Mouse (Mus musculus) liver, embryonic 13.5 days (tissue): Measurements from ENCODE around the gene Ssh2. TPM values are rescaled to one million over a fixed set of nuclear protein-coding genes. Genes with fewer than 3 reads are reported as not detected.

Source experiments
- ATAC-seq: fragments of 200-750 bp; cut with Nextera tagmentation; 2 replicates; pipeline ENCODE4 v1.8.0; 2017; ENCODE audit warnings: low read depth, mild to moderate bottlenecking, moderate number of reproducible peaks, moderate library complexity
- DNase-seq: peaks from one replicate; pipeline ENCODE4 v3.0.0; 2022
- H3K27ac ChIP-seq: fragments of 300-500 bp; sonication (generic); 2 replicates; pipeline ENCODE4 v1.5.1; 2015; ENCODE audit warnings: moderate library complexity, mild to moderate bottlenecking, inconsistent platforms
- H3K27me3 ChIP-seq: fragments of 300-500 bp; sonication (generic); 2 replicates; pipeline ENCODE4 v1.6.1; 2015; ENCODE audit warnings: mild to moderate bottlenecking, inconsistent platforms
- H3K36me3 ChIP-seq: fragments of 300-500 bp; sonication (generic); 2 replicates; pipeline ENCODE4 v1.6.1; 2015; ENCODE audit warnings: mild to moderate bottlenecking, inconsistent platforms
- H3K4me1 ChIP-seq: fragments of 300-500 bp; sonication (generic); replicated peaks from 2 replicates; pipeline ENCODE4 v1.6.1; 2015; ENCODE audit warnings: inconsistent platforms
- H3K4me2 ChIP-seq: fragments of 300-500 bp; sonication (generic); 2 replicates; pipeline ENCODE4 v1.6.1; 2015; ENCODE audit warnings: inconsistent platforms, mild to moderate bottlenecking, moderate library complexity
- H3K4me3 ChIP-seq: fragments of 300-500 bp; sonication (generic); replicated peaks from 2 replicates; pipeline ENCODE4 v1.5.1; 2015; ENCODE audit warnings: mild to moderate bottlenecking, inconsistent platforms
- H3K9ac ChIP-seq: fragments of 300-500 bp; sonication (generic); 2 replicates; pipeline ENCODE4 v1.6.1; 2015; ENCODE audit warnings: mild to moderate bottlenecking, inconsistent platforms
- H3K9me3 ChIP-seq: fragments of 300-500 bp; sonication (generic); replicated peaks from 2 replicates; pipeline ENCODE4 v1.6.1; 2016; ENCODE audit warnings: inconsistent platforms
- WGBS: fragments of 180-500 bp; shearing (Covaris S2); methylation state at CpG from one replicate; pipeline ENCODE4 v1.1.7; 2015; ENCODE audit not compliant: insufficient replicate concordance; 5-methylcytosine and 5-hydroxymethylcytosine counted together
- polyA plus RNA-seq: library from polyadenylated mRNA; unstranded; fragments of >200 nt; fragmentation: Nextera tagmentation; extraction: Ambion mirVana; gene quantifications from 2 replicates; pipeline ENCODE4 v1.2.1, GENCODE M21; 2015

Gene Ssh2
- polyA plus RNA-seq, 1 experiment from 2014 or later: 3.5 TPM

- H3K9me3 ChIP-seq: no peaks in the 10 kb centered on the region
- 50% methylated on average over 2 of the region's 2 CpGs for WGBS
- no peak overlapping the region for H3K4me3 ChIP-seq
- H3K27me3 ChIP-seq: no peaks in the 10 kb centered on the region
- peaks cover 20% of the 10 kb centered on the region for H3K36me3 ChIP-seq
- peaks cover 26% of the 10 kb centered on the region for H3K4me1 ChIP-seq
- no peak overlapping the region for H3K27ac ChIP-seq
- DNase-seq (no peak), ATAC-seq (no peak)
- H3K9ac ChIP-seq: no peak overlapping the region
- H3K4me2 ChIP-seq: no peak overlapping the region
Measured at GRCm38 (mm10) chr11:77444939-77445338, 228.9 kb downstream of the Ssh2 start.

- peak; percentile 61 for DNase-seq
- no peaks in the 10 kb centered on the region for H3K9me3 ChIP-seq
- peak overlapping the region; percentile 59; the same call in 1 of the 2 replicates for H3K27ac ChIP-seq
- H3K4me1 ChIP-seq: peaks cover 21% of the 10 kb centered on the region
- no peak overlapping the region for H3K9ac ChIP-seq
- 13% methylated on average over 6 of the region's 6 CpGs for WGBS
- no peak overlapping the region for H3K4me3 ChIP-seq
- no peaks in the 10 kb centered on the region for H3K27me3 ChIP-seq
- ATAC-seq: peak; percentile 92
- H3K36me3 ChIP-seq: peaks cover 13% of the 10 kb centered on the region
- H3K4me2 ChIP-seq: no peak overlapping the region
Measured at GRCm38 (mm10) chr11:77446628-77447041, 230.5 kb downstream of the Ssh2 start.

- 74% methylated on average over 7 of the region's 7 CpGs for WGBS
- no peak for ATAC-seq
- no peak overlapping the region for H3K4me2 ChIP-seq
- H3K9me3 ChIP-seq: no peaks in the 10 kb centered on the region
- H3K27ac ChIP-seq: no peak overlapping the region
- H3K9ac ChIP-seq: no peak overlapping the region
- peaks cover 21% of the 10 kb centered on the region for H3K4me1 ChIP-seq
- H3K4me3 ChIP-seq: no peak overlapping the region
- peaks cover 20% of the 10 kb centered on the region for H3K36me3 ChIP-seq
- DNase-seq: no peak
- no peaks in the 10 kb centered on the region for H3K27me3 ChIP-seq
Measured at GRCm38 (mm10) chr11:77449224-77449623, 233.1 kb downstream of the Ssh2 start.

GRCm38 (mm10) chr11:77451670-77452069, 235.6 kb downstream of the Ssh2 start:
- WGBS: 83% methylated on average over 2 of the region's 2 CpGs
- Histone ChIP-seq H3K4me2 (no peak overlapping the region), H3K9me3 (no peaks in the 10 kb centered on the region), H3K36me3 (peaks cover 33% of the 10 kb centered on the region), H3K4me3 (no peak overlapping the region), H3K9ac (no peak overlapping the region), H3K27ac (no peak overlapping the region), H3K4me1 (peaks cover 7% of the 10 kb centered on the region), H3K27me3 (no peaks in the 10 kb centered on the region)
- ATAC-seq (no peak), DNase-seq (no peak)

GRCm38 (mm10) chr11:77453388-77453787, 237.3 kb downstream of the Ssh2 start:
- Histone ChIP-seq H3K27me3 (no peaks in the 10 kb centered on the region), H3K36me3 (peaks cover 33% of the 10 kb centered on the region), H3K4me3 (no peak overlapping the region), H3K4me1 (no peaks in the 10 kb centered on the region), H3K9ac (no peak overlapping the region), H3K4me2 (no peak overlapping the region), H3K27ac (no peak overlapping the region), H3K9me3 (no peaks in the 10 kb centered on the region)
- DNase-seq (no peak), ATAC-seq (no peak)
- 79% methylated on average over 2 of the region's 2 CpGs for WGBS

- Histone ChIP-seq H3K9ac (no peak overlapping the region), H3K4me1 (no peaks in the 10 kb centered on the region), H3K36me3 (peaks cover 23% of the 10 kb centered on the region), H3K27ac (no peak overlapping the region), H3K9me3 (no peaks in the 10 kb centered on the region), H3K4me2 (no peak overlapping the region), H3K4me3 (no peak overlapping the region), H3K27me3 (peaks cover 8% of the 10 kb centered on the region)
- DNase-seq: no peak
- 79% methylated on average over 9 of the region's 9 CpGs for WGBS
- no peak for ATAC-seq
Measured at GRCm38 (mm10) chr11:77455770-77456510, 239.9 kb downstream of the Ssh2 start.

GRCm38 (mm10) chr11:77456866-77457265, 240.8 kb downstream of the Ssh2 start:
- ATAC-seq (no peak), DNase-seq (no peak)
- 71% methylated on average over 6 of the region's 6 CpGs for WGBS
- H3K27me3 ChIP-seq: peaks cover 17% of the 10 kb centered on the region
- H3K27ac ChIP-seq: no peak overlapping the region
- peaks cover 23% of the 10 kb centered on the region for H3K36me3 ChIP-seq
- H3K4me3 ChIP-seq: no peak overlapping the region
- no peak overlapping the region for H3K9ac ChIP-seq
- no peak overlapping the region for H3K4me2 ChIP-seq
- peaks cover 1% of the 10 kb centered on the region for H3K4me1 ChIP-seq
- H3K9me3 ChIP-seq: no peaks in the 10 kb centered on the region

GRCm38 (mm10) chr11:77461856-77462255, 245.8 kb downstream of the Ssh2 start:
- WGBS: 6% methylated on average over 6 of the region's 6 CpGs
- no peaks in the 10 kb centered on the region for H3K9me3 ChIP-seq
- H3K27me3 ChIP-seq: peaks cover 67% of the 10 kb centered on the region
- no peak overlapping the region for H3K27ac ChIP-seq
- H3K4me2 ChIP-seq: peak overlapping the region; percentile 80
- H3K36me3 ChIP-seq: no peaks in the 10 kb centered on the region
- peaks cover 14% of the 10 kb centered on the region for H3K4me1 ChIP-seq
- peak overlapping the region; percentile 41 for H3K9ac ChIP-seq
- DNase-seq (no peak), ATAC-seq (no peak)
- peak overlapping the region; percentile 59 for H3K4me3 ChIP-seq

- WGBS: under 1% methylated on average over 71 of the region's 73 CpGs
- H3K27ac ChIP-seq: no peak within 1 kb of the TSS
- peaks cover 18% of the 10 kb centered on the region for H3K4me1 ChIP-seq
- no peaks in the 10 kb centered on the region for H3K36me3 ChIP-seq
- peak within 1 kb of the TSS; percentile 59 for H3K4me3 ChIP-seq
- H3K27me3 ChIP-seq: peaks cover 74% of the 10 kb centered on the region
- peak within 1 kb of the TSS; percentile 41 for H3K9ac ChIP-seq
- H3K9me3 ChIP-seq: no peaks in the 10 kb centered on the region
- H3K4me2 ChIP-seq: peak within 1 kb of the TSS; percentile 80
- DNase-seq: peak; percentile 47
- ATAC-seq: peak; percentile 62
Measured at GRCm38 (mm10) chr11:77462283-77463100, 246.4 kb downstream of the Ssh2 start, which contains the start of gene Coro6. TSS of gene Coro6 (plus strand) at chr11:77462411.

- no peaks in the 10 kb centered on the region for H3K36me3 ChIP-seq
- no peak overlapping the region for H3K27ac ChIP-seq
- peak overlapping the region; percentile 59 for H3K4me3 ChIP-seq
- peaks cover 79% of the 10 kb centered on the region for H3K27me3 ChIP-seq
- no peaks in the 10 kb centered on the region for H3K9me3 ChIP-seq
- peaks cover 23% of the 10 kb centered on the region for H3K4me1 ChIP-seq
- DNase-seq (no peak), ATAC-seq (no peak)
- WGBS: 39% methylated on average over 8 of the region's 8 CpGs
- peak overlapping the region; percentile 41; the same call in 1 of the 2 replicates for H3K9ac ChIP-seq
- H3K4me2 ChIP-seq: peak overlapping the region; percentile 80
Measured at GRCm38 (mm10) chr11:77463101-77463445, 247.0 kb downstream of the Ssh2 start.

GRCm38 (mm10) chr11:77463786-77464185, 247.7 kb downstream of the Ssh2 start:
- no peak overlapping the region for H3K27ac ChIP-seq
- peaks cover 23% of the 10 kb centered on the region for H3K4me1 ChIP-seq
- H3K9me3 ChIP-seq: no peaks in the 10 kb centered on the region
- H3K9ac ChIP-seq: no peak overlapping the region
- 55% methylated on average over 10 of the region's 10 CpGs for WGBS
- no peak for DNase-seq
- H3K27me3 ChIP-seq: peaks cover 86% of the 10 kb centered on the region
- no peak overlapping the region for H3K4me2 ChIP-seq
- H3K36me3 ChIP-seq: no peaks in the 10 kb centered on the region
- H3K4me3 ChIP-seq: no peak overlapping the region
- no peak for ATAC-seq
